Mouse (Mus musculus) olfactory bulb, adult 2 months (tissue): ENCODE results near the gene Gm28635. TPM values are rescaled to one million over a fixed set of nuclear protein-coding genes. Genes with fewer than 3 reads are reported as not detected.

Source experiments
- H3K27ac ChIP-seq: fragments of 200-500 bp; 2 replicates; pipeline ENCODE4 v1.5.1; 2012; ENCODE audit warnings: low read depth, low read length; ENCODE audit not compliant: insufficient read depth
- H3K4me1 ChIP-seq: fragments of 200-500 bp; 2 replicates; pipeline ENCODE4 v1.6.1; 2012; ENCODE audit warnings: low read length; ENCODE audit not compliant: control insufficient read depth, insufficient read depth
- H3K4me3 ChIP-seq: fragments of 200-500 bp; 2 replicates; pipeline ENCODE4 v1.5.1; 2012; ENCODE audit warnings: mild to moderate bottlenecking, low read depth, low read length, moderate library complexity; ENCODE audit not compliant: insufficient read depth
- CTCF ChIP-seq: fragments of 200-500 bp; IDR thresholded peaks from 2 replicates; pipeline ENCODE4 v1.5.1; 2012; ENCODE audit warnings: low read depth, mild to moderate bottlenecking, low read length, moderate library complexity; ENCODE audit not compliant: insufficient read depth
- POLR2A ChIP-seq: fragments of 200-500 bp; IDR thresholded peaks from 2 replicates; pipeline ENCODE4 v1.6.1; 2012; ENCODE audit warnings: mild to moderate bottlenecking, low read depth, low read length, moderate library complexity; ENCODE audit not compliant: insufficient read depth
- WGBS: fragments of 180-500 bp; shearing (Covaris S2); methylation state at CpG from one replicate; pipeline ENCODE4 v1.1.7; 2018; 5-methylcytosine and 5-hydroxymethylcytosine counted together
- polyA plus RNA-seq: library from polyadenylated mRNA; stranded (reverse); fragments of >200 nt; gene quantifications from 2 replicates; pipeline ENCODE4 v1.2.4, GENCODE M21; 2012; ENCODE audit warnings: low replicate concordance; ENCODE audit not compliant: missing spikeins, insufficient read depth, insufficient read length

Gm28635 gene
- polyA plus RNA-seq, 1 experiment: not detected

DNA sequence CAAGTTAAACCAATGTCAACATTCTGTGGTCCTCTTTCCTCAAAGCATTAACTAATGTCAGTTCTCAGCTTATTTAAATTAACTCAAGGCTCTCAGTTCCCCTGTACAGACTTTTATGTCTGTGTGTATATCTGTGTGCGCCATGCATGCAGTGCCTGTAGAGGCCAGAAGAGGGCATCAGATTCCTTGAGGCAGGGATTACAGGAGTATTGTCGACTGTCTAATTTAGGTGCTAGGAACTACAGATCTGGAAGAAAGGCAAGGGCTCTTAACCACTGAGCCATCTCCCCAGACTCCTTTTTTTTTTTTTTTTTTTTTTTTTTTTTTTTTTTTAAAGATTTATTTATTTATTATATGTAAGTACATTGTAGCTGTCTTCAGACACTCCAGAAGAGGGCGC, 96.6 kb downstream of the Gm28635 start:
- TF ChIP-seq CTCF (no peak), POLR2A (no peak)
- WGBS: 96% methylated on average over 2 of the region's 3 CpGs
- Histone ChIP-seq H3K4me3 (no peak overlapping the region), H3K4me1 (no peaks in the 10 kb centered on the region), H3K27ac (no peak overlapping the region)

GRCm38 (mm10) chr2:84579311-84579710, 98.5 kb downstream of the Gm28635 start:
- WGBS: 87% methylated on average over 2 of the region's 2 CpGs
- Histone ChIP-seq H3K4me1 (no peaks in the 10 kb centered on the region), H3K4me3 (no peak overlapping the region), H3K27ac (no peak overlapping the region)
- no peak for TF ChIP-seq CTCF
- TF ChIP-seq POLR2A: no peak

- TF ChIP-seq POLR2A: no peak
- TF ChIP-seq CTCF: no peak
- Histone ChIP-seq H3K4me1 (no peaks in the 10 kb centered on the region), H3K27ac (no peak overlapping the region), H3K4me3 (no peak overlapping the region)
- 88% methylated on average over 4 of the region's 4 CpGs for WGBS
These were observed 103.7 kb downstream of the Gm28635 start for GRCm38 (mm10) chr2:84574130-84574529.

GRCm38 (mm10) chr2:84556888-84557514, 120.8 kb downstream of the Gm28635 start:
- WGBS: 46% methylated on average over 10 of the region's 10 CpGs

More at GRCm38 (mm10) chr2:84556888-84557514, 120.8 kb downstream of the Gm28635 start:
- 0 out of 2 replicates have a peak, but pooled peaks cover 3% of the 10 kb centered on the region for H3K4me1 ChIP-seq
- no peak overlapping the region for H3K4me3 ChIP-seq
- TF ChIP-seq POLR2A (no peak), CTCF (no peak)
- H3K27ac ChIP-seq: no peak overlapping the region

Other genes starting within 250 kb of the Gm28635 start
- gene Tfpi, start 201.3 kb downstream of the Gm28635 start, polyA plus RNA-seq: not detected in 2 replicates
- gene Ctnnd1, start 27.3 kb downstream of the Gm28635 start, polyA plus RNA-seq: not detected in 2 replicates
- gene Btbd18, start 19.0 kb downstream of the Gm28635 start, polyA plus RNA-seq: not detected in 2 replicates
- gene Selenoh, start 7.3 kb downstream of the Gm28635 start, polyA plus RNA-seq: not detected in 2 replicates
- gene Med19, start 361 bp upstream of the Gm28635 start, polyA plus RNA-seq: not detected in 2 replicates
- gene Tmx2, start 1.1 kb upstream of the Gm28635 start, polyA plus RNA-seq: not detected in 2 replicates
- not detected in 2 replicates for gene Zdhhc5, start 37.1 kb upstream of the Gm28635 start, polyA plus RNA-seq
- gene Clp1, start 49.3 kb upstream of the Gm28635 start, polyA plus RNA-seq: not detected in 2 replicates
- 194 TPM in 1 of 2 replicates, not detected in the other for gene Ypel4, start 56.0 kb upstream of the Gm28635 start, polyA plus RNA-seq
- gene Gm19426, start 65.6 kb upstream of the Gm28635 start, polyA plus RNA-seq: not detected in 2 replicates
- gene Serping1, start 97.4 kb upstream of the Gm28635 start, polyA plus RNA-seq: not detected in 2 replicates
- gene Ube2l6, start 120.8 kb upstream of the Gm28635 start, polyA plus RNA-seq: not detected in 2 replicates
- gene Smtnl1, start 144.6 kb upstream of the Gm28635 start, polyA plus RNA-seq: not detected in 2 replicates
- gene Timm10, start 149.0 kb upstream of the Gm28635 start, polyA plus RNA-seq: not detected in 2 replicates
- not detected in 2 replicates for gene Slc43a1, start 160.8 kb upstream of the Gm28635 start, polyA plus RNA-seq
- not detected in 2 replicates for gene Rtn4rl2, start 208.7 kb upstream of the Gm28635 start, polyA plus RNA-seq